Mouse (Mus musculus) left cerebral cortex, adult 11 months (tissue): ENCODE data around the gene Psmd2.
A peak's percentile ranks its signal among the peaks of the same experiment; 100 is the strongest.
"Not testable (repeated sequence)": the region's sequence is repeated elsewhere in the genome, so short reads cannot be mapped to it uniquely, and the experiment has no call there.

ENCODE experiments used
- DNase-seq: peaks from one replicate; pipeline ENCODE4 v3.0.0; 2022; ENCODE audit warnings: low spot score

The Psmd2 gene

GRCm38 (mm10) chr16:20657661-20658060 is 6.2 kb downstream of the Psmd2 start:
- DNase-seq: no peak

- DNase-seq: not testable (repeated sequence)
Measured at GRCm38 (mm10) chr16:20668013-20668412, 16.6 kb downstream of the Psmd2 start, which contains the start of gene Eif4g1. TSS of gene Eif4g1 (plus strand) at chr16:20668313.

- no peak for DNase-seq
Measured at GRCm38 (mm10) chr16:20670291-20670690, 18.8 kb downstream of the Psmd2 start.

- DNase-seq: no peak
Measured at GRCm38 (mm10) chr16:20671886-20672285, 20.4 kb downstream of the Psmd2 start.

- DNase-seq: peak; percentile 95
Measured at GRCm38 (mm10) chr16:20672500-20672902, 21.0 kb downstream of the Psmd2 start.

- no peak for DNase-seq
Measured at GRCm38 (mm10) chr16:20672965-20673705, 21.7 kb downstream of the Psmd2 start.

GRCm38 (mm10) chr16:20673706-20674303 is 22.4 kb downstream of the Psmd2 start:
- DNase-seq: no peak

GRCm38 (mm10) chr16:20675213-20675612 is 23.8 kb downstream of the Psmd2 start:
- no peak for DNase-seq

GRCm38 (mm10) chr16:20676702-20677101 is 25.2 kb downstream of the Psmd2 start:
- DNase-seq: no peak

GRCm38 (mm10) chr16:20677380-20677779 is 25.9 kb downstream of the Psmd2 start:
- no peak for DNase-seq

- DNase-seq: peak; percentile 73
Measured at GRCm38 (mm10) chr16:20677974-20678675, 26.7 kb downstream of the Psmd2 start.

GRCm38 (mm10) chr16:20690774-20691173 is 39.3 kb downstream of the Psmd2 start:
- DNase-seq: no peak

GRCm38 (mm10) chr16:20691617-20692016 is 40.2 kb downstream of the Psmd2 start:
- no peak for DNase-seq

GRCm38 (mm10) chr16:20692241-20692965 is 41.0 kb downstream of the Psmd2 start:
- DNase-seq: no peak

- DNase-seq: peak; percentile 92
Measured at GRCm38 (mm10) chr16:20693111-20693701, 41.8 kb downstream of the Psmd2 start, which contains the start of gene Fam131a. TSS of gene Fam131a (plus strand) at chr16:20693241.

- no peak for DNase-seq
Measured at GRCm38 (mm10) chr16:20694781-20695180, 43.3 kb downstream of the Psmd2 start.

GRCm38 (mm10) chr16:20695622-20696323 is 44.3 kb downstream of the Psmd2 start:
- peak; percentile 93 for DNase-seq

GRCm38 (mm10) chr16:20699266-20699665 is 47.8 kb downstream of the Psmd2 start:
- DNase-seq: no peak

GRCm38 (mm10) chr16:20700036-20700435 is 48.6 kb downstream of the Psmd2 start:
- no peak for DNase-seq

GRCm38 (mm10) chr16:20701316-20701715 is 49.9 kb downstream of the Psmd2 start:
- DNase-seq: no peak
